Mouse (Mus musculus) gastrocnemius, adult 2 months (tissue): Measurements from ENCODE around the gene Csnk1e. TPM values are rescaled to one million over a fixed set of nuclear protein-coding genes. Genes with fewer than 3 reads are reported as not detected.

Source experiments
- DNase-seq: peaks from one replicate; pipeline ENCODE4 v3.0.0; 2022
- H3K27ac ChIP-seq: fragments of 200-600 bp; 2 replicates; pipeline ENCODE4 v1.8.1; 2022; ENCODE audit warnings: mild to moderate bottlenecking
- H3K4me3 ChIP-seq: fragments of 200-600 bp; 2 replicates; pipeline ENCODE4 v1.8.1; 2022; ENCODE audit warnings: mild to moderate bottlenecking, moderate library complexity
- CTCF ChIP-seq: fragments of 200-600 bp; IDR thresholded peaks from 2 replicates; pipeline ENCODE4 v1.8.1; 2022; ENCODE audit warnings: antibody characterized with exemption, mild to moderate bottlenecking, moderate library complexity
- intact Hi-C: fragments of 180-260 bp; cut with DNase I; formaldehyde crosslinking; loops from one replicate; pipeline ENCODE4 v1.15.1; 2025
- total RNA-seq, 2 experiments: library from RNA; stranded (reverse); gene quantifications; 2 replicates each; pipeline ENCODE4 v1.2.3; 2021

Csnk1e gene
- total RNA-seq, 2 experiments from 2014 or later, result 41.8 to 61.4 TPM

- DNase-seq, result peak; percentile 53
- H3K4me3 ChIP-seq, result peak overlapping the region; percentile 68
- peak overlapping the region; percentile 89 for H3K27ac ChIP-seq
- intact Hi-C loops, result no loop called here
- TF ChIP-seq CTCF, result peak; percentile 60
Observed at GRCm38 (mm10) chr15:79396736-79397135, 58.6 kb downstream of the Csnk1e start.

GRCm38 (mm10) chr15:79395281-79395680 is 60.1 kb downstream of the Csnk1e start:
- no peak for DNase-seq
- intact Hi-C loops, result no loop called here
- TF ChIP-seq CTCF, result no peak
- Histone ChIP-seq H3K27ac (peak overlapping the region; percentile 89), H3K4me3 (peak overlapping the region; percentile 68)

- intact Hi-C loops, result no loop called here
- H3K4me3 ChIP-seq, result peak overlapping the region; percentile 68
- peak overlapping the region; percentile 89 for H3K27ac ChIP-seq
Observed at GRCm38 (mm10) chr15:79394842-79395241, 60.5 kb downstream of the Csnk1e start.

GRCm38 (mm10) chr15:79393101-79393500 is 62.3 kb downstream of the Csnk1e start:
- Histone ChIP-seq H3K4me3 (peak overlapping the region; percentile 68), H3K27ac (peak overlapping the region; percentile 89)
- TF ChIP-seq CTCF, result no peak
- intact Hi-C loops, result no loop called here
- DNase-seq, result no peak

More at GRCm38 (mm10) chr15:79394842-79395241, 60.5 kb downstream of the Csnk1e start:
- TF ChIP-seq CTCF, result no peak
- no peak for DNase-seq

GRCm38 (mm10) chr15:79392527-79392926 is 62.8 kb downstream of the Csnk1e start:
- Histone ChIP-seq H3K27ac (peak overlapping the region; percentile 89), H3K4me3 (peak overlapping the region; percentile 23; the same call in 1 of the 2 replicates)
- no peak for DNase-seq
- TF ChIP-seq CTCF, result no peak
- intact Hi-C loops, result no loop called here

- Histone ChIP-seq H3K27ac (peak overlapping the region; percentile 89), H3K4me3 (peak overlapping the region; percentile 32)
- DNase-seq, result peak; percentile 82
- intact Hi-C loops, result no loop called here
- TF ChIP-seq CTCF, result no peak
Observed at GRCm38 (mm10) chr15:79391447-79392093, 63.8 kb downstream of the Csnk1e start.

- DNase-seq, result peak; percentile 74
- peak overlapping the region; percentile 89 for H3K27ac ChIP-seq
- H3K4me3 ChIP-seq, result 0 out of 2 replicates have a peak overlapping the region, but pooled peaks have one; percentile 3
- intact Hi-C loops, result no loop called here
- no peak for TF ChIP-seq CTCF
Observed at GRCm38 (mm10) chr15:79390434-79390833, 64.9 kb downstream of the Csnk1e start.

GRCm38 (mm10) chr15:79388171-79388570 is 67.2 kb downstream of the Csnk1e start:
- H3K27ac ChIP-seq, result peak overlapping the region; percentile 89
- intact Hi-C loops, result no loop called here

GRCm38 (mm10) chr15:79387611-79388010 is 67.8 kb downstream of the Csnk1e start:
- no peak for TF ChIP-seq CTCF
- Histone ChIP-seq H3K27ac (peak overlapping the region; percentile 89), H3K4me3 (no peak overlapping the region)
- no peak for DNase-seq
- intact Hi-C loops, result no loop called here

More at GRCm38 (mm10) chr15:79388171-79388570, 67.2 kb downstream of the Csnk1e start:
- no peak overlapping the region for H3K4me3 ChIP-seq
- TF ChIP-seq CTCF, result no peak
- no peak for DNase-seq

- Histone ChIP-seq H3K4me3 (no peak overlapping the region), H3K27ac (peak overlapping the region; percentile 89)
- no peak for TF ChIP-seq CTCF
- no peak for DNase-seq
- intact Hi-C loops, result no loop called here
Observed at GRCm38 (mm10) chr15:79387081-79387480, 68.3 kb downstream of the Csnk1e start.

- TF ChIP-seq CTCF, result no peak
- DNase-seq, result no peak
- intact Hi-C loops, result loop anchor here (2.0 kb wide), 1 partner anchor 21 kb away; the partner anchor contains the start of gene Tmem184b
- peak overlapping the region; percentile 70 for H3K4me3 ChIP-seq
- peak overlapping the region; percentile 95 for H3K27ac ChIP-seq
Observed at GRCm38 (mm10) chr15:79381644-79382043, 73.7 kb downstream of the Csnk1e start.

- peak; percentile 90 for DNase-seq
- intact Hi-C loops, result loop anchor here (2.0 kb wide), 1 partner anchor 22 kb away; the partner anchor contains the start of gene Tmem184b
- Histone ChIP-seq H3K4me3 (peak overlapping the region; percentile 70), H3K27ac (peak overlapping the region; percentile 95)
- TF ChIP-seq CTCF, result peak; percentile 84
Observed at GRCm38 (mm10) chr15:79380468-79381444, 74.6 kb downstream of the Csnk1e start.

- Histone ChIP-seq H3K27ac (peak overlapping the region; percentile 95), H3K4me3 (peak overlapping the region; percentile 3)
- no peak for TF ChIP-seq CTCF
- no peak for DNase-seq
- intact Hi-C loops, result loop anchor here (2.0 kb wide), 1 partner anchor 23 kb away; the partner anchor contains the start of gene Tmem184b
Observed at GRCm38 (mm10) chr15:79379658-79380057, 75.7 kb downstream of the Csnk1e start.
